Mouse (Mus musculus) G1E (cell line): ENCODE data around the gene 2200002J24Rik. TPM values are rescaled to one million over a fixed set of nuclear protein-coding genes. Genes with fewer than 3 reads are reported as not detected.

Source experiments
- ATAC-seq: 2 replicates; pipeline ENCODE4 v1.8.0; 2016; ENCODE audit warnings: mild to moderate bottlenecking; ENCODE audit not compliant: insufficient number of reproducible peaks, poor library complexity, low FRiP score, severe bottlenecking; ENCODE audit errors: extremely low read depth
- DNase-seq: peaks from one replicate; pipeline ENCODE4 v3.0.0; 2012; ENCODE audit warnings: low spot score
- H3K27me3 ChIP-seq: 2 replicates; pipeline ENCODE4 v1.6.1; 2012; ENCODE audit warnings: mild to moderate bottlenecking, low read length, inconsistent platforms; ENCODE audit not compliant: insufficient read depth
- H3K36me3 ChIP-seq: replicated peaks from 2 replicates; pipeline ENCODE3; 2012; ENCODE audit warnings: mild to moderate bottlenecking, inconsistent platforms
- H3K4me1 ChIP-seq: 2 replicates; pipeline ENCODE4 v1.6.1; 2012; ENCODE audit warnings: low read depth, low read length, inconsistent platforms, mixed read lengths; ENCODE audit not compliant: insufficient read depth
- H3K4me3 ChIP-seq: 2 replicates; pipeline ENCODE4 v1.5.1; 2012; ENCODE audit warnings: low read depth, mild to moderate bottlenecking, inconsistent platforms, low read length, moderate library complexity, mixed read lengths
- H3K9me3 ChIP-seq: replicated peaks from 2 replicates; pipeline ENCODE4 v1.6.1; 2012; ENCODE audit warnings: inconsistent platforms
- CTCF ChIP-seq: IDR thresholded peaks from 2 replicates; pipeline ENCODE4 v1.5.1; 2012; ENCODE audit warnings: low read depth, low read length, inconsistent platforms, mixed read lengths
- GATA1 ChIP-seq: IDR thresholded peaks from 2 replicates; pipeline ENCODE4 v1.6.1; 2012; ENCODE audit warnings: borderline replicate concordance, low read length, inconsistent platforms, mixed read lengths
- GATA2 ChIP-seq: IDR thresholded peaks from 2 replicates; pipeline ENCODE4 v1.6.1; 2012; ENCODE audit warnings: low read depth, low read length, inconsistent platforms, borderline replicate concordance
- POLR2AphosphoS5 ChIP-seq: IDR thresholded peaks from 2 replicates; pipeline ENCODE4 v1.6.1; 2012; ENCODE audit warnings: low read depth, low read length, inconsistent platforms; ENCODE audit not compliant: insufficient replicate concordance
- TAL1 ChIP-seq: conservative IDR thresholded peaks from 2 replicates; pipeline ENCODE4 v1.6.1; 2012; ENCODE audit warnings: low read depth, low read length, inconsistent platforms, mixed read lengths
- polyA plus RNA-seq: library from polyadenylated mRNA; stranded (reverse); fragments of >175 nt; gene quantifications from 2 replicates; pipeline ENCODE4 v1.2.3, GENCODE M21; 2012
- total RNA-seq, 2 experiments: library from RNA; stranded (forward) in 1 of 2; stranded (reverse) in 1 of 2; fragments of 200-1000 nt in 1 of 2; fragments of >200 nt in 1 of 2; fragmentation: Nextera tagmentation in 1 of 2; gene quantifications; 2 replicates each; pipeline ENCODE4 v1.2.3; 2014 to 2017

Gene 2200002J24Rik
- total RNA-seq (2014; fragmentation: Nextera tagmentation) = not detected in 2 replicates
- not detected in 2 replicates for total RNA-seq (2017)
- not detected in 2 replicates for polyA plus RNA-seq

- no peaks in the 10 kb centered on the region for H3K36me3 ChIP-seq
- no peaks in the 10 kb centered on the region for H3K9me3 ChIP-seq
- peak; percentile 54 for ATAC-seq
- TF ChIP-seq GATA2 (no peak), CTCF (no peak), GATA1 (no peak), POLR2AphosphoS5 (no peak), TAL1 (no peak)
- H3K27me3 ChIP-seq = peaks cover 3% of the 10 kb centered on the region; the same call in 1 of the 2 replicates
- DNase-seq = peak; percentile 27
- H3K4me1 ChIP-seq = peaks cover 4% of the 10 kb centered on the region; the same call in 1 of the 2 replicates
- no peak within 1 kb of the TSS for H3K4me3 ChIP-seq
Measured at GRCm38 (mm10) chr7:30698589-30698988, at the start of gene 2200002J24Rik. Gene 2200002J24Rik, plus strand, starts transcription at chr7:30698926.

GRCm38 (mm10) chr7:30649591-30650540 is 48.9 kb upstream of the 2200002J24Rik start, which contains the start of gene Rbm42:
Gene Rbm42, minus strand, starts transcription at chr7:30650317.
- Histone ChIP-seq H3K9me3 (no peaks in the 10 kb centered on the region), H3K4me1 (peaks cover 21% of the 10 kb centered on the region), H3K36me3 (peaks cover 73% of the 10 kb centered on the region), H3K4me3 (peak within 1 kb of the TSS; percentile 85), H3K27me3 (no peaks in the 10 kb centered on the region)
- TF ChIP-seq CTCF (no peak), GATA2 (no peak), TAL1 (no peak), POLR2AphosphoS5 (no peak)
- DNase-seq (peak; percentile 98), ATAC-seq (peak; percentile 100)

- no peak for TF ChIP-seq GATA1
- TF ChIP-seq CTCF = no peak
- Histone ChIP-seq H3K4me1 (peaks cover 15% of the 10 kb centered on the region), H3K27me3 (0 out of 2 replicates have a peak, but pooled peaks cover 5% of the 10 kb centered on the region), H3K4me3 (peak within 1 kb of the TSS; percentile 85), H3K36me3 (peaks cover 38% of the 10 kb centered on the region), H3K9me3 (no peaks in the 10 kb centered on the region)
- ATAC-seq = peak; percentile 79
- DNase-seq = peak; percentile 82
Measured at GRCm38 (mm10) chr7:30664529-30665200, 34.1 kb upstream of the 2200002J24Rik start, which contains the start of gene Haus5. Gene Haus5, minus strand, starts transcription at chr7:30664994.

- Histone ChIP-seq H3K27me3 (0 out of 2 replicates have a peak, but pooled peaks cover 5% of the 10 kb centered on the region), H3K4me3 (peak overlapping the region; percentile 85), H3K36me3 (peaks cover 32% of the 10 kb centered on the region), H3K4me1 (peaks cover 15% of the 10 kb centered on the region), H3K9me3 (no peaks in the 10 kb centered on the region)
- DNase-seq (peak; percentile 25), ATAC-seq (no peak)
- TF ChIP-seq GATA2 (no peak), GATA1 (no peak), CTCF (no peak), TAL1 (no peak), POLR2AphosphoS5 (no peak)
Measured at GRCm38 (mm10) chr7:30665321-30665720, 33.4 kb upstream of the 2200002J24Rik start.

- TF ChIP-seq CTCF = peak; percentile 53; the same call in 1 of the 2 replicates
- TF ChIP-seq TAL1 = no peak
- Histone ChIP-seq H3K27me3 (peaks cover 5% of the 10 kb centered on the region; the same call in 1 of the 2 replicates), H3K4me1 (peaks cover 7% of the 10 kb centered on the region), H3K4me3 (no peak overlapping the region), H3K36me3 (no peaks in the 10 kb centered on the region), H3K9me3 (no peaks in the 10 kb centered on the region)
- DNase-seq (peak; percentile 19), ATAC-seq (no peak)
Measured at GRCm38 (mm10) chr7:30669229-30669628, 29.5 kb upstream of the 2200002J24Rik start.

GRCm38 (mm10) chr7:30671480-30671879 is 27.2 kb upstream of the 2200002J24Rik start, which contains the start of gene Pmis2:
Gene Pmis2, minus strand, starts transcription at chr7:30671605.
- H3K4me1 ChIP-seq = no peaks in the 10 kb centered on the region
- TF ChIP-seq POLR2AphosphoS5 (no peak), TAL1 (no peak), GATA2 (no peak), GATA1 (no peak), CTCF (no peak)
- ATAC-seq (no peak), DNase-seq (no peak)
- H3K4me3 ChIP-seq = no peak within 1 kb of the TSS
- no peaks in the 10 kb centered on the region for H3K36me3 ChIP-seq
- no peaks in the 10 kb centered on the region for H3K9me3 ChIP-seq
- peaks cover 18% of the 10 kb centered on the region for H3K27me3 ChIP-seq
